Mouse (Mus musculus): ENCODE results near the gene Zzef1. TPM values are rescaled to one million over a fixed set of nuclear protein-coding genes. Genes with fewer than 3 reads are reported as not detected.

Zzef1 gene
- polyA plus RNA-seq, 1 experiment from 2014 or later, result 4.2 TPM

DNA sequence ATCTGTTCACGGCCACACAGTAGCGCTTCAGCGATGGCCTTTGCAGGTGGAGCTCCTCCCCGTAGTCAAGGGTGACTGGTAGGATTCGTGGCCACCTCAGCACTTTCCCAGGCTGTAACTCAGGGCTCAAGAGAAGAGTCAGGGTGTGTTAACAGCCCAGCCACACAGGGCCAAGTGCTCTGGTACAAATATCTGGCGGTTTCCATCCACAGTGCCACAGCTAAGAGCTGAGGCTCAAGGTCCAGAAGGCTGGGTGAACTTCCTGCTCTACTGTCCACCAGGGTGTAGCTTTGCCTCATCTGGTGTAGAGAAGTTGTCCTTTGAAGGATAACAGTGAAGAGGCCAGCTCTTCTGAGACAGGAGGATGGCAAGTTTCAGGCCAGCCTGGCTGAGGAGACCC lies 156.7 kb downstream of the Zzef1 start:
- no peak for ATAC-seq (ENCODE audit: low read depth)
- Histone ChIP-seq H3K4me2 (ENCODE audit: low read depth, low read length) (no peak overlapping the region), H3K36me3 (ENCODE audit: control insufficient read depth, insufficient read depth) (no peaks in the 10 kb centered on the region), H3K9me3 (replicated peaks; ENCODE audit: control insufficient read depth, low read length) (no peaks in the 10 kb centered on the region), H3K4me1 (ENCODE audit: control insufficient read depth, low read depth, low read length) (no peaks in the 10 kb centered on the region; the same call in none of the 2 replicates), H3K4me3 (ENCODE audit: low read depth, low read length) (no peak overlapping the region), H3K27ac (ENCODE audit: low read length) (no peak overlapping the region), H3K27me3 (ENCODE audit: control insufficient read depth, insufficient read depth, low read depth, low read length) (no peaks in the 10 kb centered on the region), H3K9ac (ENCODE audit: low read depth, low read length) (no peak overlapping the region)
- WGBS (ENCODE audit: insufficient replicate concordance), result 59% methylated on average over 6 of the region's 6 CpGs

DNA sequence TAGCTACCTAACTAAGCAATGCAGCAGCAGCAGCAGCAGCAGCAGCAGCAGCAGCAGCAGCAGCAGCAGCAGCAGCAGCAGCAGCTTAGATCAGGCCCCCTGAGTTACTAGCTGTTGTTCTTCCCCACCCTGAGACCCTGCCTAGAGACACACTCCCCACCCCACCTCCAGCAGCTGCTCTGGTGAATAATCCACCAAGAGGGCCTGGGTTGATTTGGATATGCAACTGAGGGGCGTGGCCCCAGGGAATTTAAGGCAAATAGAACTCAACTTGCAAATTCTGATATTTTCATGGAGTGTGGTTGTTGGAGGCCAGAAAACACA lies 157.1 kb downstream of the Zzef1 start:
- Histone ChIP-seq H3K4me3 (ENCODE audit: low read depth, low read length) (no peak overlapping the region), H3K27me3 (ENCODE audit: control insufficient read depth, insufficient read depth, low read depth, low read length) (no peaks in the 10 kb centered on the region), H3K27ac (ENCODE audit: low read length) (no peak overlapping the region), H3K9ac (ENCODE audit: low read depth, low read length) (no peak overlapping the region), H3K4me1 (ENCODE audit: control insufficient read depth, low read depth, low read length) (no peaks in the 10 kb centered on the region; the same call in none of the 2 replicates), H3K4me2 (ENCODE audit: low read depth, low read length) (no peak overlapping the region), H3K9me3 (replicated peaks; ENCODE audit: control insufficient read depth, low read length) (no peaks in the 10 kb centered on the region), H3K36me3 (ENCODE audit: control insufficient read depth, insufficient read depth) (no peaks in the 10 kb centered on the region)
- no peak for ATAC-seq (ENCODE audit: low read depth)
- whole genome bisulfite sequencing (ENCODE audit: insufficient replicate concordance), result 40% methylated on average over 1 of the region's 1 CpGs

DNA sequence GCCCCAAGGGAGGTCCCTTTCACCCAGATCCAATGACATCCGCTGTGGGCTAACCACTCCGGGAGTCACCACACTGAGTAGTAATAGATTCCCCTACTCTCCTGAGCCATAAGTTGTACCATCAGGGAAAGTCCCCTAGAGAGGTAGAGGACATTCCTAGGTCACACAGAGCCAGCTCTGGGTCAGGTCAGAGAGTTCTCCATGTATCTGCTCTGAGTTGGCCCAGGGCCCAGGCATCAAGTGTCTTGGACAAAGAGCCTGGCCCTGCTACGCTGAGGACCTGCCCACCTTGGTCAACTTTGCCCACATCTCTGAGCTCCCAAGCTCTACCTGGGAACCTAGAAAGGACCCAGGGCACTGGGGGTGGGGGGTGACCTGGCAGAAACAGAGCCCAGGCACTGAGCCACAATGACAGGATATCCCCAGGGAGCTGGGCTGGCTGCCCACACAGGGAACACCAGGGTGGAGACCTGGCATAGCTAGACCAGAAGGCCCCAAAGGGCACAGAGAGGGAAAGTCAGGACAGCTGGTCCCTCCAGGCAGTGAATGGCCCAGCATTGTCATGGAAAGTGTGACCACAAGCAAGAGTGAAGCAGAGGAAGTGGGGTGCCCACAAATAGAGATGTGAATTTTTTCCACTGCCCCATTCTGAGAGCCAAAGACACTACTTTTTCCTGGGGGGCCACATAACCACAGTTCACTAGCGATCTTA lies 157.6 kb downstream of the Zzef1 start:
- Histone ChIP-seq H3K4me2 (ENCODE audit: low read depth, low read length) (no peak overlapping the region), H3K27me3 (ENCODE audit: control insufficient read depth, insufficient read depth, low read depth, low read length) (no peaks in the 10 kb centered on the region), H3K9ac (ENCODE audit: low read depth, low read length) (no peak overlapping the region), H3K4me3 (ENCODE audit: low read depth, low read length) (no peak overlapping the region), H3K27ac (ENCODE audit: low read length) (no peak overlapping the region), H3K4me1 (ENCODE audit: control insufficient read depth, low read depth, low read length) (no peaks in the 10 kb centered on the region; the same call in none of the 2 replicates), H3K9me3 (replicated peaks; ENCODE audit: control insufficient read depth, low read length) (no peaks in the 10 kb centered on the region), H3K36me3 (ENCODE audit: control insufficient read depth, insufficient read depth) (no peaks in the 10 kb centered on the region)
- WGBS (ENCODE audit: insufficient replicate concordance), result 72% methylated on average over 4 of the region's 4 CpGs
- ATAC-seq (ENCODE audit: low read depth), result no peak

DNA sequence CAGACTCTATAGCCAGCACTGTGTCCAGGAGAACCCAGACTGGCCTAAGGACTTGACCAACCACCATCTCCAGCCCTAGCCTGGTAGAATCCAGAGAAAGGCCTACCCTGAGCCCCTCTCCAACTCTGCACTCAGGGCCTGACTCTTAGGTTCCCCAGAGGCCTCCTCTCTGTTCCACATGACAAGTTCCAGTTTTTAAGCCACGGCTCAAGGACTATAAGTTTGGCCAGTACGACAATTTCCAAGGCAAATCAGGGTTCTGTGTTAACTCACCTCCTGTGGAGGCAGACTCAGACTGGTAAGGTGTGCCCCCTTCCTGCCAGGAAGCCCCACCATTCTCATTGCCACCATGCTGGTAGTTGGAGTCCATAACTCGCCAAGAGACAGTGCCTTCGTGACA lies 158.2 kb downstream of the Zzef1 start:
- Histone ChIP-seq H3K27me3 (ENCODE audit: control insufficient read depth, insufficient read depth, low read depth, low read length) (no peaks in the 10 kb centered on the region), H3K4me2 (ENCODE audit: low read depth, low read length) (no peak overlapping the region)

DNA sequence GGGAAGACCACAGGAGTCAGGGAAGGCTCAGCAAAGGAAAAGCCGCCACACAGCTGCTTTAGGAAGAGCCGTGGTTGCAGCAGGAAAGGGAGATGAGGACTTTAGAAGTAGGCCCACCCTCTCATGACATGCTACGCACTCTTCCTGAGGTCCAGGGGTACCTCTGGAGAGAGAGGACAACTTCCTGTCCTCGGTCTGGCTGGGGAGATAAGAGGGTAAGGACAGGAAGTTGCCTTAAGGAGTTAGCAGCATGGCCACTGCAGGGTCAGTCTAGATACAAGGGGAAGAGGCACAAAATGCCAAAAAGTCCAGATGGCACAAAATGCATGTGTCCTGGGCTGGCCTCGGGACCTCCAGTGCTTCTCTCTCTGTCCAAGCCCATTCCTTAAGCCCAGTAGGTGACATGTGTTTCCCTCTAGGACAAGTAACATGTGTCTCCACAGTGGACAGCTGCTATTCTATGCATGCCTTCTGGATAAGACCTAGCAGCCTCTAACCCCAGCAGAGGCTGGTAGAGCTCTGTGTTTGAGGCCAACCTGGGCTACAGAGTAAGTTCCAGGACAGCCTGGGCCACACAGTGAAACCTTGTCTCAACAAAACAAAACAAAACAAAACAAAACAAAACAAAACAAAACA lies 159.4 kb downstream of the Zzef1 start:
- Histone ChIP-seq H3K9me3 (replicated peaks; ENCODE audit: control insufficient read depth, low read length) (no peaks in the 10 kb centered on the region), H3K27ac (ENCODE audit: low read length) (no peak overlapping the region), H3K4me3 (ENCODE audit: low read depth, low read length) (no peak overlapping the region), H3K4me1 (ENCODE audit: control insufficient read depth, low read depth, low read length) (no peaks in the 10 kb centered on the region; the same call in none of the 2 replicates), H3K9ac (ENCODE audit: low read depth, low read length) (no peak overlapping the region), H3K36me3 (ENCODE audit: control insufficient read depth, insufficient read depth) (no peaks in the 10 kb centered on the region), H3K27me3 (ENCODE audit: control insufficient read depth, insufficient read depth, low read depth, low read length) (peaks cover 6% of the 10 kb centered on the region), H3K4me2 (ENCODE audit: low read depth, low read length) (no peak overlapping the region)
- WGBS (ENCODE audit: insufficient replicate concordance), result 20% methylated on average over 5 of the region's 5 CpGs
- peak; percentile 51; the same call in 1 of the 2 replicates for ATAC-seq (ENCODE audit: low read depth)

More for the DNA sequence above, 158.2 kb downstream of the Zzef1 start:
- no peaks in the 10 kb centered on the region; the same call in none of the 2 replicates for H3K4me1 ChIP-seq (ENCODE audit: control insufficient read depth, low read depth, low read length)
- H3K4me3 ChIP-seq (ENCODE audit: low read depth, low read length), result no peak overlapping the region
- H3K9me3 ChIP-seq (replicated peaks; ENCODE audit: control insufficient read depth, low read length), result no peaks in the 10 kb centered on the region
- 56% methylated on average over 4 of the region's 4 CpGs for WGBS (ENCODE audit: insufficient replicate concordance)
- H3K27ac ChIP-seq (ENCODE audit: low read length), result no peak overlapping the region
- no peak for ATAC-seq (ENCODE audit: low read depth)
- H3K36me3 ChIP-seq (ENCODE audit: control insufficient read depth, insufficient read depth), result no peaks in the 10 kb centered on the region
- no peak overlapping the region for H3K9ac ChIP-seq (ENCODE audit: low read depth, low read length)

DNA sequence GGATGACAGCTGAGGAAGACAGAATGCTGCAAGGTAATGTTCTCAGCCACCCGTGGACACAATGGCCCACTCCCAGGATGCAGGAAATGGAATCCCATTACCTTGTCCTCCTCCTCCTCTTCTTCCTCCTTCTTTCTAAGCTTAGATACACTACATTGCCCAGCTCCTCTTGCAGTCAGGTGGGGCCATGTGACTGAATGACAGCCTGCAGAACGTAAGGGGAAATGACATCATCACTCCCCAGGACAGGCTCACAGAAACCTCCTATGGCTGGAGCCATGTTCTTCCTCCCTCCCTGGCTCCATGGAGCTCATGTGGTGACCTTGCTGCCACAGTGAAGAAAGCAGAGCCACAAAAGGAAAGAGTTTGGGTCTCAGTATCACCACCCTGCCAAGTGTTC lies 161.3 kb downstream of the Zzef1 start:
- ATAC-seq (ENCODE audit: low read depth), result no peak
- WGBS (ENCODE audit: insufficient replicate concordance), result 15% methylated on average over 2 of the region's 2 CpGs

DNA sequence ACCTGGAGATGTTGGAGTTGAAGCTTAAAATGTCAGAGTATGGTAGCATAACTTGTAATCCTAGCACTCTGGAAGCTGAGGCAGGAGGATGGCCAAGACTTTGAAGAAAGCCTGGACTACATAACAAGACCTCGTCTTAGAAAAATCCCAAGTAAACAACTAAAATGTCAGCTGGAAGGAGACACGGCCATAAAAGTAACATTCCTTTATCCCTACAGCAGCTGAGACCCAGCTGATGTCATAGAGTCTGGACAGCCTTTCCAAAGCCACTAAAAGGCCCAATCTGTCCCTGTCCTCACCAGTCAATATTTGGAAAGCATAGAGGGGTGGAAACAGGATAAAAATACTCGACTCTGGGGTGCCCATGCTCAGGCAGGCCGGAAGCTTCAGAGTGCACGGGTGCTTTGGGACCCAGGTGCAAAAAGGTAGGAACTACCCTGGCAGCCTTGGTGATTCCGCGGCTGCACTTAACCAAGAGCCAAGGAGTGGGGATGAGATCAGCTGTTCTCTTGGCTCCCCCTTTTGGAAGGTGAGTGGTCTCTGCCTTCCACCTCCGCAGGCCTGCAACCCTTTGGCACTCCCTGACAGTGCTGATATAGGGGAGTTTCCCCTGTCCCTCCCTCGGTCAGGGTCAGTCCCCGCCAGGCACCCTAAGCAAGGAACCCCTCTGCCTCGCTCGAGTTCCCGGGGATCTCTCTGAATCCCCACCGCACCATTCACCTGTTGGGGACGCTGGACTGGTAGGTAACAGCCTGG lies 164.1 kb downstream of the Zzef1 start:
- H3K4me1 ChIP-seq (ENCODE audit: control insufficient read depth, low read depth, low read length), result peaks cover 8% of the 10 kb centered on the region
- 28% methylated on average over 15 of the region's 15 CpGs for WGBS (ENCODE audit: insufficient replicate concordance)

More for the DNA sequence above, 161.3 kb downstream of the Zzef1 start:
- Histone ChIP-seq H3K9ac (ENCODE audit: low read depth, low read length) (no peak overlapping the region), H3K36me3 (ENCODE audit: control insufficient read depth, insufficient read depth) (no peaks in the 10 kb centered on the region), H3K4me1 (ENCODE audit: control insufficient read depth, low read depth, low read length) (peaks cover 8% of the 10 kb centered on the region), H3K27me3 (ENCODE audit: control insufficient read depth, insufficient read depth, low read depth, low read length) (peaks cover 20% of the 10 kb centered on the region), H3K4me3 (ENCODE audit: low read depth, low read length) (no peak overlapping the region), H3K4me2 (ENCODE audit: low read depth, low read length) (no peak overlapping the region), H3K9me3 (replicated peaks; ENCODE audit: control insufficient read depth, low read length) (no peaks in the 10 kb centered on the region), H3K27ac (ENCODE audit: low read length) (no peak overlapping the region)

DNA sequence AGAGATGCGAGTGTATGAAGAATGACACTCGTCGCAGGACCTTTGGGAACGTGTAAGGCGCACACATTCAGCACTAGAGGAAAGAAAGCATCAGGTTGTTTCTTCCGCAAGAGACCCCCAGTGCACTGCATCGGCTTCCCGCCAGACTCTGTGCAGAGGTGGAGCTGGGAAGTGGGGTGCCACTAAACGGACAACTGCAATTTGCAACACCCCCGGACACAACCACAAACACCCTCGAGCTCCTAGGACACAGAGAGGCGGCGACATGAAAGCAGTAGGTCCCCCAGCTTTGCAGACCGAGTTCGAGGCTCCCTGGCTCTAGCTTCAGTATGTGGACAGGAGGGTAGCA lies 164.7 kb downstream of the Zzef1 start:
- no peak; the same call in 1 of the 2 replicates for ATAC-seq (ENCODE audit: low read depth)
- peaks cover 8% of the 10 kb centered on the region for H3K4me1 ChIP-seq (ENCODE audit: control insufficient read depth, low read depth, low read length)
- no peaks in the 10 kb centered on the region for H3K36me3 ChIP-seq (ENCODE audit: control insufficient read depth, insufficient read depth)
- H3K9me3 ChIP-seq (replicated peaks; ENCODE audit: control insufficient read depth, low read length), result no peaks in the 10 kb centered on the region
- no peak overlapping the region for H3K9ac ChIP-seq (ENCODE audit: low read depth, low read length)
- H3K4me3 ChIP-seq (ENCODE audit: low read depth, low read length), result peak overlapping the region; percentile 56
- H3K27me3 ChIP-seq (ENCODE audit: control insufficient read depth, insufficient read depth, low read depth, low read length), result peaks cover 20% of the 10 kb centered on the region
- no peak overlapping the region for H3K27ac ChIP-seq (ENCODE audit: low read length)
- 5% methylated on average over 15 of the region's 15 CpGs for WGBS (ENCODE audit: insufficient replicate concordance)
- H3K4me2 ChIP-seq (ENCODE audit: low read depth, low read length), result peak overlapping the region; percentile 60

More for the DNA sequence above, 164.1 kb downstream of the Zzef1 start:
- no peak overlapping the region; the same call in 1 of the 2 replicates for H3K4me3 ChIP-seq (ENCODE audit: low read depth, low read length)
- H3K9ac ChIP-seq (ENCODE audit: low read depth, low read length), result no peak overlapping the region
- no peaks in the 10 kb centered on the region for H3K36me3 ChIP-seq (ENCODE audit: control insufficient read depth, insufficient read depth)
- peaks cover 20% of the 10 kb centered on the region for H3K27me3 ChIP-seq (ENCODE audit: control insufficient read depth, insufficient read depth, low read depth, low read length)
- no peak overlapping the region for H3K27ac ChIP-seq (ENCODE audit: low read length)
- ATAC-seq (ENCODE audit: low read depth), result no peak
- peak overlapping the region; percentile 60; the same call in 1 of the 2 replicates for H3K4me2 ChIP-seq (ENCODE audit: low read depth, low read length)
- no peaks in the 10 kb centered on the region for H3K9me3 ChIP-seq (replicated peaks; ENCODE audit: control insufficient read depth, low read length)

Measured in liver, embryonic 16.5 days (tissue).